Mouse (Mus musculus): ENCODE measurements around the gene Plekha4. TPM values are rescaled to one million over a fixed set of nuclear protein-coding genes. Genes with fewer than 3 reads are reported as not detected.

Plekha4 gene
- polyA plus RNA-seq, 1 experiment from 2014 or later, result 0.51 TPM

GRCm38 (mm10) chr7:45553990-45554389 is 27.9 kb downstream of the Plekha4 start:
- Histone ChIP-seq H3K9me3 (ENCODE audit: low read length) (no peaks in the 10 kb centered on the region), H3K4me1 (ENCODE audit: insufficient read depth) (peaks cover 6% of the 10 kb centered on the region), H3K4me2 (ENCODE audit: low read depth, low read length) (no peak overlapping the region), H3K4me3 (ENCODE audit: low read depth, low read length) (no peak overlapping the region), H3K27ac (ENCODE audit: low read depth) (no peak overlapping the region), H3K36me3 (replicated peaks; ENCODE audit: insufficient read depth, low read length) (no peaks in the 10 kb centered on the region), H3K27me3 (ENCODE audit: insufficient read depth, low read length) (no peaks in the 10 kb centered on the region), H3K9ac (replicated peaks) (no peak overlapping the region)
- DNase-seq, result no peak
- ATAC-seq, result peak; percentile 69
- WGBS (ENCODE audit: insufficient replicate concordance), result 61% methylated on average over 2 of the region's 2 CpGs
- TF ChIP-seq CTCF (IDR thresholded peaks at IDR 0.05; ENCODE audit: low read depth) (no peak), EP300 (IDR thresholded peaks at IDR 0.05; ENCODE audit: low read depth) (no peak)

GRCm38 (mm10) chr7:45554744-45555143 is 28.6 kb downstream of the Plekha4 start, which contains the start of gene Hsd17b14:
TSS of gene Hsd17b14 (plus strand) at chr7:45554893.
- no peak for ATAC-seq
- H3K27ac ChIP-seq (ENCODE audit: low read depth), result no peak within 1 kb of the TSS
- H3K27me3 ChIP-seq (ENCODE audit: insufficient read depth, low read length), result no peaks in the 10 kb centered on the region
- no peak within 1 kb of the TSS for H3K9ac ChIP-seq (replicated peaks)
- peaks cover 6% of the 10 kb centered on the region for H3K4me1 ChIP-seq (ENCODE audit: insufficient read depth)
- WGBS (ENCODE audit: insufficient replicate concordance), result 48% methylated on average over 8 of the region's 8 CpGs
- no peak within 1 kb of the TSS for H3K4me3 ChIP-seq (ENCODE audit: low read depth, low read length)
- TF ChIP-seq CTCF (IDR thresholded peaks at IDR 0.05; ENCODE audit: low read depth) (no peak), EP300 (IDR thresholded peaks at IDR 0.05; ENCODE audit: low read depth) (no peak)
- no peaks in the 10 kb centered on the region for H3K36me3 ChIP-seq (replicated peaks; ENCODE audit: insufficient read depth, low read length)
- H3K9me3 ChIP-seq (ENCODE audit: low read length), result no peaks in the 10 kb centered on the region
- H3K4me2 ChIP-seq (ENCODE audit: low read depth, low read length), result no peak within 1 kb of the TSS
- DNase-seq, result no peak

- Histone ChIP-seq H3K4me1 (ENCODE audit: insufficient read depth) (peaks cover 6% of the 10 kb centered on the region), H3K36me3 (replicated peaks; ENCODE audit: insufficient read depth, low read length) (no peaks in the 10 kb centered on the region), H3K9me3 (ENCODE audit: low read length) (no peaks in the 10 kb centered on the region), H3K9ac (replicated peaks) (no peak overlapping the region), H3K4me2 (ENCODE audit: low read depth, low read length) (no peak overlapping the region), H3K4me3 (ENCODE audit: low read depth, low read length) (no peak overlapping the region), H3K27ac (ENCODE audit: low read depth) (no peak overlapping the region), H3K27me3 (ENCODE audit: insufficient read depth, low read length) (no peaks in the 10 kb centered on the region)
- TF ChIP-seq CTCF (IDR thresholded peaks at IDR 0.05; ENCODE audit: low read depth) (peak; percentile 94), EP300 (IDR thresholded peaks at IDR 0.05; ENCODE audit: low read depth) (no peak)
- WGBS (ENCODE audit: insufficient replicate concordance), result 24% methylated on average over 8 of the region's 8 CpGs
- DNase-seq (peak; percentile 88), ATAC-seq (peak; percentile 42; the same call in 1 of the 2 replicates)
These were observed 29.7 kb downstream of the Plekha4 start for GRCm38 (mm10) chr7:45555787-45556186.

GRCm38 (mm10) chr7:45558907-45559306 is 32.8 kb downstream of the Plekha4 start:
- no peaks in the 10 kb centered on the region for H3K27me3 ChIP-seq (ENCODE audit: insufficient read depth, low read length)
- no peaks in the 10 kb centered on the region for H3K9me3 ChIP-seq (ENCODE audit: low read length)
- no peak overlapping the region for H3K9ac ChIP-seq (replicated peaks)
- H3K4me3 ChIP-seq (ENCODE audit: low read depth, low read length), result no peak overlapping the region
- H3K4me2 ChIP-seq (ENCODE audit: low read depth, low read length), result no peak overlapping the region
- TF ChIP-seq EP300 (IDR thresholded peaks at IDR 0.05; ENCODE audit: low read depth) (no peak), CTCF (IDR thresholded peaks at IDR 0.05; ENCODE audit: low read depth) (no peak)
- no peak overlapping the region for H3K27ac ChIP-seq (ENCODE audit: low read depth)
- ATAC-seq, result no peak
- H3K4me1 ChIP-seq (ENCODE audit: insufficient read depth), result peaks cover 5% of the 10 kb centered on the region
- WGBS (ENCODE audit: insufficient replicate concordance), result 37% methylated on average over 6 of the region's 6 CpGs
- no peak for DNase-seq
- no peaks in the 10 kb centered on the region for H3K36me3 ChIP-seq (replicated peaks; ENCODE audit: insufficient read depth, low read length)

- Histone ChIP-seq H3K27me3 (ENCODE audit: insufficient read depth, low read length) (no peaks in the 10 kb centered on the region), H3K4me3 (ENCODE audit: low read depth, low read length) (no peak overlapping the region), H3K36me3 (replicated peaks; ENCODE audit: insufficient read depth, low read length) (no peaks in the 10 kb centered on the region), H3K4me2 (ENCODE audit: low read depth, low read length) (peak overlapping the region; percentile 63; the same call in 1 of the 2 replicates), H3K9ac (replicated peaks) (no peak overlapping the region), H3K9me3 (ENCODE audit: low read length) (no peaks in the 10 kb centered on the region), H3K27ac (ENCODE audit: low read depth) (no peak overlapping the region), H3K4me1 (ENCODE audit: insufficient read depth) (peaks cover 3% of the 10 kb centered on the region; the same call in 1 of the 2 replicates)
- no peak for ATAC-seq
- DNase-seq, result no peak
- TF ChIP-seq CTCF (IDR thresholded peaks at IDR 0.05; ENCODE audit: low read depth) (no peak), EP300 (IDR thresholded peaks at IDR 0.05; ENCODE audit: low read depth) (no peak)
- WGBS (ENCODE audit: insufficient replicate concordance), result 62% methylated on average over 7 of the region's 7 CpGs
These were observed 34.1 kb downstream of the Plekha4 start for GRCm38 (mm10) chr7:45560241-45560640.

DNA sequence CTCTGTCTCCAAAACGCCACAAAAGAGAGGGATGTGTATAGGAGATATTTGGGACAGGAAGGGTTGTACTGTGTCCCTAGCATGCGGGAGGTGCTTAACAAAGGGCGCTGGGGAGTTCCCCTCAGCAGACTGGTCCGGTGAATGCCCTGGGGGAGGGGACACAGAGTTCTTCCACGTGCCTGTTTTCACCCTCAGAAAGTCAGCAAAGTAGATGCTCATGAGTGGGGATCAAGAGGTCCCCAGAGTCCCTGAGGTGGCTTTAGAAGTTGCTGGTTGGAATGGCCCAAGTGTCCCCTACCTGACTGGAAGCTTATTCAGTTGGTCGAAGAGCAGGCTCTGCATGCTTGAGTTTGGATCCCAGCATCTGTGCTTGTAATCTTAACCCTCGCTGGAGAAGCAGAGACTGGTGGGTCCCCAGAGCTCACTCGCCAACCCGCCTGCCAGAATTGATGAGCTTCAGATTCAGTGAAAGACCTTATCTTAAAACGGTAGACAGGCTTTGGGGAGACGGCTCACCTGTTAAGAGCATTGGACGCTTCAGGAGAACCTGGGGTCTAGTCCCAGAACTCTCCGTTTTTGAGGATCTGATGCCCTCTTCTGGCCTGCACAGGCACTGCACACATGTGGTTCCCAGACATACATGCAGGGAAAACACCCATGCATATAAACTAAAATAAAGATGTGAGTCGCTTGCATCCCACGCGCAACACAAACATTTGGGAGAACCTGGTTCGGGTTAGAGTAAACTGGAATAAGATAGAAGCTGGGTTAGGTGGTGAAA is 34.9 kb downstream of the Plekha4 start:
- TF ChIP-seq EP300 (IDR thresholded peaks at IDR 0.05; ENCODE audit: low read depth) (no peak), CTCF (IDR thresholded peaks at IDR 0.05; ENCODE audit: low read depth) (peak; percentile 94)
- Histone ChIP-seq H3K27ac (ENCODE audit: low read depth) (no peak overlapping the region), H3K9ac (replicated peaks) (peak overlapping the region; percentile 23; the same call in 1 of the 2 replicates), H3K4me1 (ENCODE audit: insufficient read depth) (peaks cover 3% of the 10 kb centered on the region; the same call in 1 of the 2 replicates), H3K4me3 (ENCODE audit: low read depth, low read length) (peak overlapping the region; percentile 13; the same call in 1 of the 2 replicates), H3K9me3 (ENCODE audit: low read length) (no peaks in the 10 kb centered on the region), H3K4me2 (ENCODE audit: low read depth, low read length) (peak overlapping the region; percentile 63), H3K27me3 (ENCODE audit: insufficient read depth, low read length) (no peaks in the 10 kb centered on the region), H3K36me3 (replicated peaks; ENCODE audit: insufficient read depth, low read length) (no peaks in the 10 kb centered on the region)
- WGBS (ENCODE audit: insufficient replicate concordance), result 15% methylated on average over 17 of the region's 17 CpGs
- DNase-seq (peak; percentile 86), ATAC-seq (peak; percentile 68)

Data from liver, postnatal 0 days (tissue).